Mouse (Mus musculus) stomach, postnatal 0 days (tissue): ENCODE results near the gene C2cd3.

Experiments
- CTCF ChIP-seq: IDR thresholded peaks from 2 replicates; pipeline ENCODE4 v1.5.1; 2016; ENCODE audit warnings: antibody characterized with exemption, low read depth, mild to moderate bottlenecking, moderate library complexity
- EP300 ChIP-seq: optimal IDR thresholded peaks from 2 replicates; pipeline ENCODE3; 2016; ENCODE audit warnings: antibody characterized with exemption

- TF ChIP-seq CTCF = no peak
- no peak for TF ChIP-seq EP300
Measured at GRCm38 (mm10) chr7:100356324-100356723, 15.7 kb upstream of the C2cd3 start.
